Mouse (Mus musculus) CH12.LX (cell line): ENCODE results near the gene Nek4. TPM values are rescaled to one million over a fixed set of nuclear protein-coding genes. Genes with fewer than 3 reads are reported as not detected.

Experiments used
- DNase-seq: peaks from one replicate; pipeline ENCODE4 v3.0.0-alpha.2; 2013; ENCODE audit errors: extremely low read depth
- H3K27ac ChIP-seq: 2 replicates; pipeline ENCODE4 v1.5.1; 2012; ENCODE audit warnings: low read depth, mild to moderate bottlenecking, control low read depth, moderate library complexity; ENCODE audit not compliant: insufficient read depth
- H3K27me3 ChIP-seq: replicated peaks from 2 replicates; pipeline ENCODE3; 2012; ENCODE audit warnings: inconsistent platforms
- H3K36me3 ChIP-seq, 2 experiments: replicated peaks in 1 of 2; 2 replicates each; pipeline versions ENCODE3 to v1.6.1; 2012; ENCODE audit warnings: inconsistent platforms in 1 of 2, low read length in 1 of 2, mild to moderate bottlenecking in 1 of 2, mixed read lengths in 1 of 2, moderate library complexity in 1 of 2; ENCODE audit not compliant: control insufficient read depth in 1 of 2, insufficient read depth in 1 of 2
- H3K4me1 ChIP-seq, 2 experiments: 2 replicates each; pipeline ENCODE4 v1.6.1; 2012; ENCODE audit warnings: inconsistent platforms in 1 of 2, moderate library complexity in 1 of 2; ENCODE audit not compliant: insufficient read depth in 2 of 2, control insufficient read depth in 1 of 2
- H3K4me2 ChIP-seq: 2 replicates; pipeline ENCODE4 v1.6.1; 2012; ENCODE audit warnings: low read depth, mild to moderate bottlenecking, control low read depth; ENCODE audit not compliant: poor library complexity, insufficient read depth, severe bottlenecking
- H3K4me3 ChIP-seq, 3 experiments: fragments of 150-350 bp in 1 of 3; sonication (generic) in 1 of 3; replicated peaks in 1 of 3; 2 replicates each; pipeline versions ENCODE3 to v1.5.1; 2011 to 2012; ENCODE audit warnings: low read depth in 2 of 3, low read length in 2 of 3, mild to moderate bottlenecking in 2 of 3, moderate library complexity in 2 of 3, control low read depth in 1 of 3, improper control_type of control experiment in 1 of 3, inconsistent platforms in 1 of 3, mixed read lengths in 1 of 3; ENCODE audit not compliant: poor library complexity in 1 of 3
- H3K79me2 ChIP-seq: replicated peaks from 2 replicates; pipeline ENCODE4 v1.6.1; 2012; ENCODE audit warnings: mild to moderate bottlenecking, moderate library complexity; ENCODE audit not compliant: control insufficient read depth, poor library complexity, insufficient read depth, severe bottlenecking; ENCODE audit errors: extremely low read depth
- H3K9ac ChIP-seq: 2 replicates; pipeline ENCODE4 v1.6.1; 2012; ENCODE audit warnings: low read depth, mild to moderate bottlenecking, control low read depth, moderate library complexity; ENCODE audit not compliant: insufficient read depth
- H3K9me3 ChIP-seq: replicated peaks from 2 replicates; pipeline ENCODE3; 2012; ENCODE audit warnings: low read length, inconsistent platforms, mixed read lengths
- EP300 ChIP-seq: IDR thresholded peaks from 2 replicates; pipeline ENCODE4 v1.6.1; 2011; ENCODE audit warnings: low read length, improper control_type of control experiment
- IRF4 ChIP-seq: IDR thresholded peaks from 2 replicates; pipeline ENCODE4 v1.6.1; 2014; ENCODE audit warnings: low read depth, mild to moderate bottlenecking, inconsistent platforms, low read length, improper control_type of control experiment
- JUN ChIP-seq: IDR thresholded peaks from 2 replicates; pipeline ENCODE4 v1.6.1; 2011; ENCODE audit warnings: low read depth, mild to moderate bottlenecking, low read length, improper control_type of control experiment, moderate library complexity; ENCODE audit not compliant: insufficient read depth
- KAT2A ChIP-seq: IDR thresholded peaks from 2 replicates; pipeline ENCODE4 v1.6.1; 2012; ENCODE audit warnings: low read length, improper control_type of control experiment, inconsistent platforms; ENCODE audit not compliant: insufficient replicate concordance
- MAX ChIP-seq: IDR thresholded peaks from 2 replicates; pipeline ENCODE4 v1.6.1; 2011; ENCODE audit warnings: low read length, improper control_type of control experiment
- MEF2A ChIP-seq: IDR thresholded peaks from 2 replicates; pipeline ENCODE4 v1.6.1; 2014; ENCODE audit warnings: low read depth, mild to moderate bottlenecking, inconsistent platforms, low read length, improper control_type of control experiment, borderline replicate concordance
- MYC ChIP-seq: IDR thresholded peaks from 2 replicates; pipeline ENCODE4 v1.6.1; 2011; ENCODE audit warnings: low read depth, mild to moderate bottlenecking, improper control_type of control experiment, low read length
- POLR2AphosphoS2 ChIP-seq: IDR thresholded peaks from 2 replicates; pipeline ENCODE4 v1.6.1; 2011; ENCODE audit warnings: low read depth, low read length, improper control_type of control experiment
- RCOR1 ChIP-seq: conservative IDR thresholded peaks from 2 replicates; pipeline ENCODE4 v1.6.1; 2012; ENCODE audit warnings: low read depth, mild to moderate bottlenecking, inconsistent platforms, low read length, improper control_type of control experiment
- USF1 ChIP-seq: IDR thresholded peaks from 2 replicates; pipeline ENCODE4 v1.6.1; 2014; ENCODE audit warnings: low read depth, mild to moderate bottlenecking, inconsistent platforms, low read length, improper control_type of control experiment
- ZKSCAN1 ChIP-seq: IDR thresholded peaks from 2 replicates; pipeline ENCODE4 v1.6.1; 2012; ENCODE audit warnings: low read depth, inconsistent platforms, low read length, improper control_type of control experiment, borderline replicate concordance
- ZNF384 ChIP-seq: IDR thresholded peaks from 2 replicates; pipeline ENCODE4 v1.6.1; 2012; ENCODE audit warnings: low read depth, low read length, improper control_type of control experiment, inconsistent platforms
- dilution Hi-C: fragments of 300-500 bp; cut with MboI; formaldehyde crosslinking; loops from 2 replicates; pipeline ENCODE4 v1.14.3; 2020; ENCODE audit warnings: low sequenced_read_pairs; ENCODE audit not compliant: extremely low pct_unique_long_range_greater_than_20kb, extremely low pct_ligation_motif_present
- in situ Hi-C: fragments of 300-500 bp; cut with MboI; formaldehyde crosslinking; loops from 3 replicates; pipeline ENCODE4 v1.14.3; 2019; ENCODE audit warnings: low sequenced_read_pairs, low pct_ligation_motif_present, low pct_unique_long_range_greater_than_20kb, mixed read lengths
- polyA plus RNA-seq: library from polyadenylated mRNA; unstranded; fragments of >175 nt; gene quantifications from 2 replicates; pipeline ENCODE4 v1.2.1, GENCODE M21; 2012; ENCODE audit warnings: low read depth; ENCODE audit not compliant: insufficient read length
- total RNA-seq, 2 experiments: library from RNA; depleted of rRNA; stranded (reverse); fragments of 300-350 nt in 1 of 2; fragments of >200 nt in 1 of 2; gene quantifications; 2 replicates each; pipeline ENCODE4 v1.2.3; 2012 to 2014

Gene Nek4
- total and polyA plus RNA-seq, 3 experiments: 17.1 to 18.3 (median 17.4) TPM

- TF ChIP-seq MYC (no peak), USF1 (no peak), EP300 (no peak), IRF4 (no peak; the same call in 1 of the 2 replicates), ZNF384 (no peak), MEF2A (no peak), ZKSCAN1 (no peak)
Measured at GRCm38 (mm10) chr14:30907814-30908265, 43.3 kb upstream of the Nek4 start (continued).

- dilution Hi-C loops (no loop called here), in situ Hi-C loops (no loop called here)
- Histone ChIP-seq H3K27me3 (no peaks in the 10 kb centered on the region), H3K4me1 (peaks cover 4 to 14% of the 10 kb centered on the region in 2 experiments), H3K9ac (no peak overlapping the region), H3K4me2 (no peak overlapping the region), H3K9me3 (no peaks in the 10 kb centered on the region), H3K27ac (no peak overlapping the region), H3K4me3 (no peak overlapping the region), H3K36me3 (no peaks in the 10 kb centered on the region), H3K79me2 (no peaks in the 10 kb centered on the region)
- TF ChIP-seq MAX (no peak), KAT2A (no peak), POLR2AphosphoS2 (no peak), USF1 (no peak)
- TF ChIP-seq, all 38 proteins: peak for 0
- DNase-seq: no peak
Measured at GRCm38 (mm10) chr14:30911141-30911540, 40.0 kb upstream of the Nek4 start.

- in situ Hi-C loops: no loop called here
- Histone ChIP-seq H3K4me2 (no peak overlapping the region), H3K4me1 (peaks cover 4 to 14% of the 10 kb centered on the region in 2 experiments), H3K79me2 (no peaks in the 10 kb centered on the region), H3K27ac (no peak overlapping the region), H3K36me3 (no peaks in the 10 kb centered on the region), H3K27me3 (peaks cover 2% of the 10 kb centered on the region), H3K9me3 (no peaks in the 10 kb centered on the region), H3K4me3 (no peak overlapping the region), H3K9ac (no peak overlapping the region)
- TF ChIP-seq JUN: no peak
- no peak for TF ChIP-seq POLR2AphosphoS2
- no peak for TF ChIP-seq RCOR1
- no peak for DNase-seq
- dilution Hi-C loops: no loop called here
Measured at GRCm38 (mm10) chr14:30912641-30913040, 38.5 kb upstream of the Nek4 start.
